Mouse (Mus musculus): ENCODE results near the gene N4bp2.

GRCm38 (mm10) chr5:65826476-65826875 is 63.2 kb downstream of the N4bp2 start:
- no peak for TF ChIP-seq GATA1 (IDR thresholded peaks at IDR 0.05; ENCODE audit: borderline replicate concordance, low read length)
- no peak for TF ChIP-seq FLI1 (IDR thresholded peaks at IDR 0.05; ENCODE audit: low read length)

Measured in megakaryocyte, embryonic 14.5 days (primary cell).